Mouse (Mus musculus): ENCODE results near the gene Apeh.
"Not testable (repeated sequence)": the region's sequence is repeated elsewhere in the genome, so short reads cannot be mapped to it uniquely, and the experiment has no call there.

Gene Apeh

GRCm38 (mm10) chr9:108094184-108094941 lies at the start of gene Apeh:
Gene Apeh (minus strand): TSS chr9:108094606.
- peak; percentile 91 to 94 for DNase-seq

DNA sequence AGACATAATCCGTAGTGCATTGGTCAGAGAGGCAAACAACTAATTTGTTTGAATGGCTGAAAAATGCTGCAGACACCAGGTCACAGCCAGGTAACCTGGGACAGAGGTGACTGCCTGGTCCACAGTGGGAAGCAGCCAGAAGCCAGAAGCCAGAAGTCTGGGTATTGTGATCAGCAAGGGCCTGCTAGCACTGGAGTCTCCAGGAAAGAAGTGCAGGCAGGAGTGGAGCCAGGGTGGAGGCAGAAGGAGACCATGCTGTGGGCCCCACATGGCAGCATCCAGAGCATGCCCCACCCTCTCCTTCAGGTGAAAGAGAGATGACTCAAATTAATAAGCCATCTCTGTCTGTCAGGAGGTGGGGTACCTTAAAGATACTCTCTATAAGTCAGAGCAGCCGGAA lies 49.1 kb upstream of the Apeh start:
- no peak for DNase-seq

GRCm38 (mm10) chr9:108141387-108141786 lies 47.0 kb upstream of the Apeh start:
- no peak for DNase-seq

DNA sequence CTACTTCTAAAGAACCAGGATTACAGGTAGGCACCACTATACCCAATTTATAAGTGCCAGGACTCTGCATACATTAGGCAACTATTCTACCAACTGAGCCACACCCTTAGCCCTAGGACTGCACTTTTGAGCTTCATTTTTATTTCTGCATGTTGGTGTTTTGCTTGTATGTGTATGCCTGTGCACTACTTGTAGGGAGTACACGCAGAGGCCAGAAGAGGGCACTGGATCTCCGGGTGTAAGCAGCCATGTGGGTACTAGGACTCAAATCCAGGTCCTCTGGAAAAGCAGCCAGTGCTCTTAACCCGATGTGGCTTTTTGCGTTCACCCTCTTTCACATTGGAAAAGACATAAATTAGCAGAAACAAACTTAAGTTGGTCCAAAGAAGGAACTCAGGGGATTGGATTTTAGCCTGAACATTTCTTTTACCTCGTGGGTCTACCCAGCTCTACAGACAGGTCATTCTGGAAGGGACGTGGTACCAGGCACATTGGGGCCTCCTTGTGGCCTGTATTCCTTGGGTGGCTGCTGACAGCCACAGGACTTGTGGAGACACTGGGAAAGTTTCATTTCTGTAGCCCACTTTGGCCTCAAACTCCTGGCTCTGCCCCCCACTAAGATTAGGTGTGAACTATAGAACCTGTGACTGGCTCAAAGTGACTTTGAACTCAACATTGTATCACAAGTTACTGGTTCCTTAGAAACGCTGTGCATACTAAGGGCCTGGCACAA lies 45.7 kb upstream of the Apeh start:
- DNase-seq = no peak

- DNase-seq = no peak
These were observed 45.0 kb upstream of the Apeh start for GRCm38 (mm10) chr9:108139169-108139962.

- no peak for DNase-seq
These were observed 43.7 kb upstream of the Apeh start for GRCm38 (mm10) chr9:108138118-108138517.

GRCm38 (mm10) chr9:108137523-108137922 lies 43.1 kb upstream of the Apeh start:
- no peak for DNase-seq

DNA sequence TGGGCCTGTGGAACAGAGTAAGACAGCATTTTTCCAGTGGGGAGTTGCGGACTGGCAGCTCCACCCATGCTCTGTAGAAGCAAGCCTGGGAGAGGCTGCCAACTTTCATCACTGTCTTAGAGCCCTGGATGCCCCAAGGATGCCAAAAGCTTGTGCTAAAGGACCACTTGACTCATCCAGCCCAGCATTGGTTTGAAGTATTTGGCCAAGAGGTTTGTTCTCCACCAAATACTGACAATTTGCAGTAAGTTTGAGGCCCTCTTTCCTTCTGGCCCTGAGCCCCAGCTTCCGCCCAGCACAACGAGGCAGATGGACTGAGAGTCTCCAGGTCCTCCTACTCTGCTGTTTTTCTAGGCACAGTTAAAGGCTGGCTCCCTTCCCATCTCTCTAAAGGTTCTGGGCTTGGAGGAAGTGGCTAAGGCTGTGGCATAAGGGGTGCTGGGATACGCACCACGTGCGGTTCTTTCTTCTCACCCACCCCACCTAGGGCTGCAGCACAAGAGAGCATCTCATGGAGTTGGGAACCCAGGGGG lies 42.6 kb upstream of the Apeh start:
- no peak for DNase-seq

DNA sequence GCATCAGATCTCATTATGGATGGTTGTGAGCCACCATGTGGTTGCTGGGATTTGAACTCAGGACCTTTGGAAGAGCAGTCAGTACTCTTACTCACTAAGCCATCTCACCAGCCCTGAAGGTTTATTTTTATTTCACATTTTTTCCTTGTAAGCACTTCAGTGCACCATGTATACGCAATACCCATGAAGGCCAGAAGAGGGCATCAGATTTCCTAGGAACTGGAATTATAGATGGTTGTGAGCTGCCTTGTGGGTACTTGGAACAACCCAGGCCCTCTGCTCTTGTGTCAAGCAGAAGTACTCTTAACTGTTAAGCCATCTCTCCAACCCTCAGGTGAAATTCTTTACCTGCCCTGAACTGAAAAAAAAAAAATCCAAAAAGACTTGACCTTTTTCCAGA lies 41.8 kb upstream of the Apeh start:
- no peak for DNase-seq

GRCm38 (mm10) chr9:108135679-108136078 lies 41.3 kb upstream of the Apeh start:
- not testable (repeated sequence) for DNase-seq

DNA sequence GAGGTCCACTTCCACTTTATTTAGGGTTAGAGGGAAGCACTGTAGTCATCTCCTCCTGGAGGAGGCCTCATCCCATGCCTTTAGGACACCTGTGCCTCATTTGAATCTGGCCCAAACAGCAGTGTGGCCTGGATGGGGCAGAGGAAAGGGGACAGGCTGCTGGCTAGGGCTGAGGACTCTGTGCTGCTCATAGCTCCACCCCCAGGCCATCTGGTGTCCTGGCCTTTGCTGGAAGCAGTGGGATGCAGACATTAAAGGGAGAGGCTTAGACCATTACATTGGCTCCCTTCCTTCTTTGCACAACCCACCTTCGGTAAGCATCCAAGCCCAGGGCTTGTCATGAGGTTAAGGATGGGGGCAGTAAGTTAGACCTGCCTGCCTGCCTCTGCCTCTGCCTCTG lies 39.1 kb upstream of the Apeh start:
- DNase-seq = no peak

DNA sequence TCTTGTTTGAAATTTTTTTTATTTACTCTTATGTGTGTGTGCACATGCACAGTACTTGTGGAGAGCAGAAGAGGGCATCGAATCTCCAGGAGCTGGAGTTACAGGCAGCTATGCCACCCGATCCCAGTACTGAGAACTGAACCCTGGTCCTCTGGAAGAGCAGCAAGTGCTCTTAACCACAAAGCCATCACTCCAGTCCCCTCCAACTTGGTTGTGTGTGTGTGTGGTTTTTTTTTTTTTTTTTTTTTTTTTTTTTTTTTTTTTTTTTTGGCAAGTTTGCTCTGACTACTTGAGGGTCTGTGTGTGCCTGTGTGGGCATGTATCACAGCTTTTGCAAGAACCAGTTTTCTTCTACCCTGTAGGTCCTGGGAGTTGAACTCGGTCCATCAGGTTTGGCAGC lies 38.0 kb upstream of the Apeh start:
- DNase-seq = no peak

- DNase-seq = no peak
These were observed 37.1 kb upstream of the Apeh start for GRCm38 (mm10) chr9:108131502-108131901.

- DNase-seq = no peak
These were observed 34.9 kb upstream of the Apeh start for GRCm38 (mm10) chr9:108129042-108129948.

GRCm38 (mm10) chr9:108128248-108128647 lies 33.8 kb upstream of the Apeh start:
- DNase-seq = no peak

DNA sequence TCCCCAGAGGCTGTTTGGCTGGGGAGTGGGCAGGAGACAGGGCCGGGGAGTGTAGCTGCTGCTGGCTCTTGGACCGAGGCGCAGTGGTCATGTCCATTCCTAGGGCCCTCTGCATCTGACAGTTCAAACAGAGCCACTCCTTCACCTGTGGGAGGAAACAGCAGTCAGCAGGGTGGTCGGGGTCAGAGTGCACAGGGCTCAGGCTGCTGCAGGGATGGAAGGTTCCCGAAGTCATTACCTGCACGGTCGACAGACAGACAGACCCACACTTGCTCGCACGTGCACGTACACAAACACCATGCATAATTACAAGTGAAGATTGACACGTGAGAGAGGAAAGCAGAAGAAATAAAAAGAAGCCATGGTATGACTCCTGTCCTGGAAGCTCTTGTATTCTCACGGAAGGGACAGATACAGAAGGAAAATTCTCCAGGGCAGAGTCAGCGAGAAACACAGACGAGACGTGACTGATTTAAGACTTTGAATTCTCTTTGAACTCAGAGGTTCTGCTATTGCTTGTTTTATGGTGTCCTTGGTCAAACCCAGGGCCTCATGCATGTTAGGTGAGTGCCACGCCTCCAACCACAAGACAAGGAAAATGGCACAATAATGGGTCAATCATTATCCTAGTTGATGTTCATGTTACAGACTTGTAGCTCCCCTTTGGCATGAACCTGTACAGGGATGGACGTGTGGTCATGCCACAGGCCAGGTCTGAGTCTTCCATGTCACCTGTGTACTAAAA lies 32.2 kb upstream of the Apeh start:
- no peak for DNase-seq

- no peak for DNase-seq
These were observed 31.3 kb upstream of the Apeh start for GRCm38 (mm10) chr9:108125731-108126130.

- no peak for DNase-seq
These were observed 29.5 kb upstream of the Apeh start for GRCm38 (mm10) chr9:108123916-108124315.

GRCm38 (mm10) chr9:108121170-108121969 lies 27.0 kb upstream of the Apeh start:
- DNase-seq = no peak

DNA sequence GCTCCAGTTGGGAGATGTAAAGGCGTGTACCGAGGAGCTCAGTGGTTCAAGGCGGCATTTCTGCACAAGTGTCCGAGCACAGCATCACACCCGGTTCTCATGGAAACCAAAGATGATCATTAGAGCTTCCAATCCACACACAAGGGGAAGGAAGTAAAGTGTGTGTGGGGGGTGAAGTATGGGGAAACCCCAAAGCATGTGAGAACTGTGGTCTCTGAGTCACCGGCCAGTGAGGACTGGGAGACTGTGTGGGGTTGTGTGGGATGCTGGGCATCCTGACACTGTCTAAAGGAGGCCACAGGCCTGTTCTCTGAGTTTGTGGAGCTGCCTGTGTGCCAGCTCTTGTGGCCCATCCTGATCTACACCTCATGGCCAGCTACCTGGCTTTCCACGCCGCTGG lies 26.3 kb upstream of the Apeh start:
- DNase-seq = no peak

All from thymus, adult 18-20 months (tissue).